Mouse (Mus musculus): Measurements from ENCODE around the gene Snx3.

- no peak for TF ChIP-seq POLR2A (IDR thresholded peaks at IDR 0.05; ENCODE audit: low read depth, low read length)
- TF ChIP-seq CTCF (IDR thresholded peaks at IDR 0.05; ENCODE audit: extremely low read depth, insufficient read length, insufficient replicate concordance, low read depth, low read length), result no peak
These were observed 72.8 kb downstream of the Snx3 start for GRCm38 (mm10) chr10:42574639-42575038.
